Mouse (Mus musculus) CH12.LX (cell line): ENCODE measurements at regions not wholly inside any gene's neighbourhood (a gene's known extent, or its start where the extent isn't known, plus 50 kb on each side); places are given as distances from the start of the nearest gene placed in this dataset.
A peak's percentile ranks its signal among the peaks of the same experiment; 100 is the strongest.

ENCODE experiments used
- DNase-seq: peaks from one replicate; pipeline ENCODE4 v3.0.0-alpha.2; 2013; ENCODE audit errors: extremely low read depth
- H3K27ac ChIP-seq: 2 replicates; pipeline ENCODE4 v1.5.1; 2012; ENCODE audit warnings: low read depth, mild to moderate bottlenecking, control low read depth, moderate library complexity; ENCODE audit not compliant: insufficient read depth
- H3K27me3 ChIP-seq: replicated peaks from 2 replicates; pipeline ENCODE3; 2012; ENCODE audit warnings: inconsistent platforms
- H3K36me3 ChIP-seq, 2 experiments: replicated peaks in 1 of 2; 2 replicates each; pipeline versions ENCODE3 to v1.6.1; 2012; ENCODE audit warnings: inconsistent platforms in 1 of 2, low read length in 1 of 2, mild to moderate bottlenecking in 1 of 2, mixed read lengths in 1 of 2, moderate library complexity in 1 of 2; ENCODE audit not compliant: control insufficient read depth in 1 of 2, insufficient read depth in 1 of 2
- H3K4me1 ChIP-seq, 2 experiments: 2 replicates each; pipeline ENCODE4 v1.6.1; 2012; ENCODE audit warnings: inconsistent platforms in 1 of 2, moderate library complexity in 1 of 2; ENCODE audit not compliant: insufficient read depth in 2 of 2, control insufficient read depth in 1 of 2
- H3K4me2 ChIP-seq: 2 replicates; pipeline ENCODE4 v1.6.1; 2012; ENCODE audit warnings: low read depth, mild to moderate bottlenecking, control low read depth; ENCODE audit not compliant: poor library complexity, insufficient read depth, severe bottlenecking
- H3K4me3 ChIP-seq, 3 experiments: fragments of 150-350 bp in 1 of 3; sonication (generic) in 1 of 3; replicated peaks in 1 of 3; 2 replicates each; pipeline versions ENCODE3 to v1.5.1; 2011 to 2012; ENCODE audit warnings: low read depth in 2 of 3, low read length in 2 of 3, mild to moderate bottlenecking in 2 of 3, moderate library complexity in 2 of 3, control low read depth in 1 of 3, improper control_type of control experiment in 1 of 3, inconsistent platforms in 1 of 3, mixed read lengths in 1 of 3; ENCODE audit not compliant: poor library complexity in 1 of 3
- H3K79me2 ChIP-seq: replicated peaks from 2 replicates; pipeline ENCODE4 v1.6.1; 2012; ENCODE audit warnings: mild to moderate bottlenecking, moderate library complexity; ENCODE audit not compliant: control insufficient read depth, poor library complexity, insufficient read depth, severe bottlenecking; ENCODE audit errors: extremely low read depth
- H3K9ac ChIP-seq: 2 replicates; pipeline ENCODE4 v1.6.1; 2012; ENCODE audit warnings: low read depth, mild to moderate bottlenecking, control low read depth, moderate library complexity; ENCODE audit not compliant: insufficient read depth
- H3K9me3 ChIP-seq: replicated peaks from 2 replicates; pipeline ENCODE3; 2012; ENCODE audit warnings: low read length, inconsistent platforms, mixed read lengths
- BHLHE40 ChIP-seq: IDR thresholded peaks from 2 replicates; pipeline ENCODE4 v1.6.1; 2011; ENCODE audit warnings: mild to moderate bottlenecking, low read depth, low read length, improper control_type of control experiment
- EP300 ChIP-seq: IDR thresholded peaks from 2 replicates; pipeline ENCODE4 v1.6.1; 2011; ENCODE audit warnings: low read length, improper control_type of control experiment
- HCFC1 ChIP-seq: IDR thresholded peaks from 2 replicates; pipeline ENCODE4 v1.6.1; 2012; ENCODE audit warnings: low read depth, mild to moderate bottlenecking, inconsistent platforms, low read length, improper control_type of control experiment
- JUND ChIP-seq: conservative IDR thresholded peaks from 2 replicates; pipeline ENCODE4 v1.6.1; 2011; ENCODE audit warnings: low read depth, low read length, improper control_type of control experiment
- KAT2A ChIP-seq: IDR thresholded peaks from 2 replicates; pipeline ENCODE4 v1.6.1; 2012; ENCODE audit warnings: low read length, improper control_type of control experiment, inconsistent platforms; ENCODE audit not compliant: insufficient replicate concordance
- MXI1 ChIP-seq: IDR thresholded peaks from 2 replicates; pipeline ENCODE4 v1.6.1; 2011; ENCODE audit warnings: mild to moderate bottlenecking, low read depth, low read length, improper control_type of control experiment
- NELFE ChIP-seq: IDR thresholded peaks from 2 replicates; pipeline ENCODE4 v1.6.1; 2011; ENCODE audit warnings: low read depth, low read length, improper control_type of control experiment
- NRF1 ChIP-seq: IDR thresholded peaks from 2 replicates; pipeline ENCODE4 v1.6.1; 2014; ENCODE audit warnings: low read depth, mild to moderate bottlenecking, inconsistent platforms, low read length, improper control_type of control experiment, moderate library complexity
- POLR2AphosphoS2 ChIP-seq: IDR thresholded peaks from 2 replicates; pipeline ENCODE4 v1.6.1; 2011; ENCODE audit warnings: low read depth, low read length, improper control_type of control experiment
- RCOR1 ChIP-seq: conservative IDR thresholded peaks from 2 replicates; pipeline ENCODE4 v1.6.1; 2012; ENCODE audit warnings: low read depth, mild to moderate bottlenecking, inconsistent platforms, low read length, improper control_type of control experiment
- TBP ChIP-seq: conservative IDR thresholded peaks from 2 replicates; pipeline ENCODE4 v1.6.1; 2011; ENCODE audit warnings: low read depth, low read length, improper control_type of control experiment
- TCF12 ChIP-seq: IDR thresholded peaks from 2 replicates; pipeline ENCODE4 v1.6.1; 2014; ENCODE audit warnings: low read depth, mild to moderate bottlenecking, inconsistent platforms, low read length, improper control_type of control experiment
- UBTF ChIP-seq: IDR thresholded peaks from 2 replicates; pipeline ENCODE4 v1.6.1; 2012; ENCODE audit warnings: low read depth, mild to moderate bottlenecking, inconsistent platforms, low read length, improper control_type of control experiment, moderate library complexity
- USF1 ChIP-seq: IDR thresholded peaks from 2 replicates; pipeline ENCODE4 v1.6.1; 2014; ENCODE audit warnings: low read depth, mild to moderate bottlenecking, inconsistent platforms, low read length, improper control_type of control experiment
- USF2 ChIP-seq: conservative IDR thresholded peaks from 2 replicates; pipeline ENCODE4 v1.6.1; 2011; ENCODE audit warnings: low read depth, low read length, improper control_type of control experiment
- ZNF384 ChIP-seq: IDR thresholded peaks from 2 replicates; pipeline ENCODE4 v1.6.1; 2012; ENCODE audit warnings: low read depth, low read length, improper control_type of control experiment, inconsistent platforms
- dilution Hi-C: fragments of 300-500 bp; cut with MboI; formaldehyde crosslinking; loops from 2 replicates; pipeline ENCODE4 v1.14.3; 2020; ENCODE audit warnings: low sequenced_read_pairs; ENCODE audit not compliant: extremely low pct_unique_long_range_greater_than_20kb, extremely low pct_ligation_motif_present
- in situ Hi-C: fragments of 300-500 bp; cut with MboI; formaldehyde crosslinking; loops from 3 replicates; pipeline ENCODE4 v1.14.3; 2019; ENCODE audit warnings: low sequenced_read_pairs, low pct_ligation_motif_present, low pct_unique_long_range_greater_than_20kb, mixed read lengths

DNA sequence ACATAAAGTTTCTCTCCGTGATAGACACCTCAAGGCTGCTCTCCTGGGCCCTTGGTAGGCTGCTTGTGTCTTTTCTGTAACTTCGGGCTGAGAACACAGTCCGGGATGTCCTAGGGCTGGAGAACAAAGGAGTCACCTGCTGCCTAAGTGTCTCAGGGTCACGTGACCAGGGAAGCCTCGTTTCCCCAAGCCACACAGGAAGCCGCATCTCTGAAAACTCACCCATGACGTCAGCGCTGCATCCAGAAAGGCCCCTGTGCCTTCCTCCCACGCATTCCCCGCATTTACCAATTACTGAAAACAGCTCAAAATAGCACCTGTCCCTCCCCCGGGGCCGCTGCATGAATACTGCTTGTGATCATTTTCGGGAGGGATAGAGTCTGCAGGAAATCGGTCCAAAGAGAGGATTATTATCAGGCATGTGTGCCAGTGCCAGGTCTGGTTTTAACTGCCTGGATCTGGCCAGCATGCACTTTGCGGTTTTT is 198.7 kb upstream of the Nectin1 start:
- Histone ChIP-seq H3K4me2 (peak overlapping the region; percentile 35), H3K27me3 (peaks cover 95% of the 10 kb centered on the region), H3K9me3 (no peaks in the 10 kb centered on the region), H3K27ac (no peak overlapping the region), H3K79me2 (no peaks in the 10 kb centered on the region), H3K4me1 (peaks cover 4 to 5% of the 10 kb centered on the region in 2 experiments; a peak in 3 of 4 replicates), H3K4me3 (no peak overlapping the region), H3K9ac (no peak overlapping the region), H3K36me3 (no peaks in the 10 kb centered on the region)
- TF ChIP-seq USF2 (peak; percentile 81), HCFC1 (no peak), UBTF (no peak), USF1 (peak; percentile 76), BHLHE40 (peak; percentile 75), NRF1 (no peak), ZNF384 (no peak), TBP (no peak), TCF12 (no peak), EP300 (no peak), JUND (no peak), KAT2A (no peak), NELFE (no peak)
- peak; percentile 30 for DNase-seq
- dilution Hi-C loops: no loop called here
- in situ Hi-C loops: no loop called here

DNA sequence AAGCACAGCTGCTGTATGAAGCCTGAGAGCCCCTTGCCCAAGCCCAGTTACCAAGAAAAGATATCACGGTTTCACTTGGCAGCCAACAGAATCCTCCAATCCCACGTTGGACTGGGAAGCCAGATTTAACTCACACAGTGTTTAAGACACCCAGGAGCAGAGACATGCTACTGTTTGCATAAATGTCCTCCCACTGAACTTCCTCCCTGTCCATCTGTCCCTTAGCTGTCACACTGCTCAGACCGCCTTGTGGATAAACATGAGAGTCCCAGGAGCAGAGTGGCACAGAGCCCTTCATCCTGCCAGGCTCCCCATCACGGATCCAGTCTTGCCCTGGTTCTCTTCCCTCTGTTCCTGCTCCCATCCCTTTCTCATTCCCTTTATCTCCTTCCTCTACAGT is 194.9 kb upstream of the Nectin1 start:
- H3K4me1 ChIP-seq: peaks cover 4 to 5% of the 10 kb centered on the region in 2 experiments; a peak in 3 of 4 replicates
- dilution Hi-C loops: no loop called here
- H3K27ac ChIP-seq: no peak overlapping the region
- H3K4me2 ChIP-seq: no peak overlapping the region
- no peak for DNase-seq
- in situ Hi-C loops: no loop called here
- H3K9ac ChIP-seq: no peak overlapping the region
- no peaks in the 10 kb centered on the region for H3K9me3 ChIP-seq
- H3K27me3 ChIP-seq: peaks cover 90% of the 10 kb centered on the region
- TF ChIP-seq RCOR1 (no peak), MXI1 (no peak), POLR2AphosphoS2 (no peak)
- H3K4me3 ChIP-seq: no peak overlapping the region
- no peaks in the 10 kb centered on the region for H3K79me2 ChIP-seq
- no peaks in the 10 kb centered on the region for H3K36me3 ChIP-seq
